Mouse (Mus musculus) hindbrain, embryonic 16.5 days (tissue): Measurements from ENCODE around the gene Lat2. TPM values are rescaled to one million over a fixed set of nuclear protein-coding genes. Genes with fewer than 3 reads are reported as not detected.
A peak's percentile ranks its signal among the peaks of the same experiment; 100 is the strongest.

Source experiments
- ATAC-seq: fragments of 200-750 bp; cut with Nextera tagmentation; 2 replicates; pipeline ENCODE4 v1.8.0; 2017; ENCODE audit warnings: moderate TSS enrichment, moderate library complexity
- H3K27ac ChIP-seq: fragments of 300-500 bp; sonication (generic); 2 replicates; pipeline ENCODE4 v1.5.1; 2014; ENCODE audit warnings: low read depth, mild to moderate bottlenecking, control low read depth, low read length, moderate library complexity
- H3K27me3 ChIP-seq: fragments of 300-500 bp; sonication (generic); replicated peaks from 2 replicates; pipeline ENCODE4 v1.6.1; 2014; ENCODE audit warnings: low read length; ENCODE audit not compliant: control insufficient read depth, insufficient read depth
- H3K36me3 ChIP-seq: fragments of 300-500 bp; sonication (generic); 2 replicates; pipeline ENCODE4 v1.6.1; 2014; ENCODE audit warnings: mild to moderate bottlenecking, low read length, moderate library complexity, mixed read lengths; ENCODE audit not compliant: control insufficient read depth, insufficient read depth
- H3K4me1 ChIP-seq: fragments of 300-500 bp; sonication (generic); 2 replicates; pipeline ENCODE4 v1.6.1; 2014; ENCODE audit warnings: low read depth, low read length; ENCODE audit not compliant: control insufficient read depth, insufficient read depth
- H3K4me2 ChIP-seq: fragments of 300-500 bp; sonication (generic); 2 replicates; pipeline ENCODE4 v1.6.1; 2014; ENCODE audit warnings: mild to moderate bottlenecking, low read length, control low read depth, moderate library complexity
- H3K4me3 ChIP-seq: fragments of 300-500 bp; sonication (generic); 2 replicates; pipeline ENCODE4 v1.5.1; 2014; ENCODE audit warnings: mild to moderate bottlenecking, low read length, control low read depth, moderate library complexity
- H3K9ac ChIP-seq: fragments of 300-500 bp; sonication (generic); 2 replicates; pipeline ENCODE4 v1.6.1; 2014; ENCODE audit warnings: low read depth, mild to moderate bottlenecking, control low read depth, low read length, moderate library complexity
- H3K9me3 ChIP-seq: fragments of 300-500 bp; sonication (generic); 2 replicates; pipeline ENCODE4 v1.6.1; 2014; ENCODE audit warnings: mild to moderate bottlenecking, low read length, moderate library complexity; ENCODE audit not compliant: control insufficient read depth
- WGBS: fragments of 180-500 bp; shearing (Covaris S2); extraction: QIAGEN DNeasy Blood & Tissue Kit; methylation state at CpG from one replicate; pipeline ENCODE4 v1.1.7; 2014; 5-methylcytosine and 5-hydroxymethylcytosine counted together
- polyA plus RNA-seq: library from polyadenylated mRNA; unstranded; fragments of >200 nt; fragmentation: Nextera tagmentation; extraction: Ambion mirVana; gene quantifications from 2 replicates; pipeline ENCODE4 v1.2.1, GENCODE M21; 2015

Lat2 gene
- polyA plus RNA-seq, 1 experiment from 2014 or later = 2.1 TPM

- Histone ChIP-seq H3K36me3 (no peaks in the 10 kb centered on the region), H3K27ac (no peak within 1 kb of the TSS), H3K9me3 (no peaks in the 10 kb centered on the region), H3K4me2 (no peak within 1 kb of the TSS), H3K27me3 (no peaks in the 10 kb centered on the region), H3K4me1 (peaks cover 7% of the 10 kb centered on the region), H3K4me3 (no peak within 1 kb of the TSS), H3K9ac (no peak within 1 kb of the TSS)
- ATAC-seq = no peak
- 86% methylated on average over 5 of the region's 5 CpGs for WGBS
Measured at GRCm38 (mm10) chr5:134581146-134581545, 33.7 kb downstream of the Lat2 start, which contains the start of gene Rfc2. Gene Rfc2, plus strand, starts transcription at chr5:134581366.

GRCm38 (mm10) chr5:134579135-134579534, 35.7 kb downstream of the Lat2 start:
- H3K4me3 ChIP-seq = no peak overlapping the region
- no peak overlapping the region for H3K4me2 ChIP-seq
- no peak for ATAC-seq
- H3K27me3 ChIP-seq = no peaks in the 10 kb centered on the region
- H3K4me1 ChIP-seq = peaks cover 7% of the 10 kb centered on the region
- H3K9me3 ChIP-seq = no peaks in the 10 kb centered on the region
- H3K27ac ChIP-seq = no peak overlapping the region
- WGBS = 67% methylated on average over 3 of the region's 3 CpGs
- H3K36me3 ChIP-seq = no peaks in the 10 kb centered on the region
- H3K9ac ChIP-seq = no peak overlapping the region

- Histone ChIP-seq H3K9ac (no peak overlapping the region), H3K36me3 (no peaks in the 10 kb centered on the region), H3K4me2 (no peak overlapping the region), H3K4me3 (no peak overlapping the region), H3K9me3 (no peaks in the 10 kb centered on the region), H3K27me3 (no peaks in the 10 kb centered on the region), H3K27ac (no peak overlapping the region), H3K4me1 (peaks cover 2% of the 10 kb centered on the region)
- ATAC-seq = no peak
- WGBS = 92% methylated on average over 7 of the region's 7 CpGs
Measured at GRCm38 (mm10) chr5:134577534-134577933, 37.3 kb downstream of the Lat2 start.

DNA sequence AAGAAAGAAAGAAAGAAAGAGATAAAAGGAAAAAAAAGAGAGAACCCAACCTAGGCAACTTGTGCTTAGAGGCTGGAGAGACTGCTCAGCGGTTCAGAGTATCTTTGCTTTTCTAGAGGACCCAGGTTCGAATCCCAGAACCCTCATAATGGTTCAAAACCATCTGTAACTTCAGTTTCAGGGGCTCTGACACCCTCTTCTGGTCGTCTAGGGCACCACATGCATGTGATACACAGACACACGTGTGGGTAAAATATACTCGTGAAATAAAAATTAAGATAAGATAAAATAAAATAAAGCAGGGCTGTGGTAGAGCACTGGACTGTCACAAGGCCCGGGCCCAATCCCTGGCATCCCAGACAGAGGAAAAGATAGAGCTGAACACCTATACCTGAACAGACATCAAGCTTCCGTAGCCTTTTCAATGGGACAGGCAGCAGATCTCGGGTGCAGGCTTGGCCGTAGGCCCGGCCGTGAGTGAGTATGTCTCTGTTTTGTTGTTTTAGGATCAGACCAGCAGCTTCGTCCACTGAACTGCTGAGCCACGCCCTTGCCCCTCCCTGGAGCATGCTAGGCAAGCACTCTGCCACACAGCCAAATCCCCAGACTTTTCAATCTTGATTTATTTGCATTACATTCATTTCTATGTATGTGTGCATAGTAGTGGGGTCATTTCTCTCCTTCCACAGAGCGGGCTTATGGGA, 38.2 kb downstream of the Lat2 start:
- 78% methylated on average over 14 of the region's 14 CpGs for WGBS
- no peak for ATAC-seq
- no peaks in the 10 kb centered on the region for H3K9me3 ChIP-seq

DNA sequence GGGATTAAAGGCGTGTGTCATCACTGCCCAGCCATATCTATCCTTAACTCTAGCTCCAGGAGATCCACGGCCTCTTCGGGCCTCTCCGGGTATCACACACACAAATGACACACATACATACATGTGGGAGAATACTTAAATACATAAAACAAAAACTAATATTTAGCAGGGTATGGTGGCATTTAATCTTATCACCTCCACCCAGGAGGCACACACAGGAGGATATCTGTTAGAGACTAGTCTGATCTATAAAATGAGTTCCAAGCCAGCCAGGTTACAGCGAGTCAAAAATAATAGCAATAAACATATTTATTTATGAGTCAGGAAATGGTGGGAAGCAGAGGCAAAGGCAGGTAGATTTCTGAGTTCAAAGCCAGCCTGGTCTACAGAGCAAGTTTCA, 39.0 kb downstream of the Lat2 start:
- H3K9ac ChIP-seq = no peak overlapping the region
- WGBS = 93% methylated on average over 5 of the region's 5 CpGs
- peaks cover 7% of the 10 kb centered on the region for H3K4me1 ChIP-seq
- H3K27ac ChIP-seq = no peak overlapping the region
- H3K36me3 ChIP-seq = no peaks in the 10 kb centered on the region
- H3K9me3 ChIP-seq = no peaks in the 10 kb centered on the region
- H3K27me3 ChIP-seq = no peaks in the 10 kb centered on the region
- no peak overlapping the region for H3K4me2 ChIP-seq
- no peak for ATAC-seq
- no peak overlapping the region for H3K4me3 ChIP-seq

More for the DNA sequence above, 38.2 kb downstream of the Lat2 start:
- Histone ChIP-seq H3K4me3 (no peak overlapping the region), H3K27ac (no peak overlapping the region), H3K27me3 (no peaks in the 10 kb centered on the region), H3K9ac (no peak overlapping the region), H3K4me2 (no peak overlapping the region), H3K36me3 (no peaks in the 10 kb centered on the region), H3K4me1 (peaks cover 7% of the 10 kb centered on the region)

- 39% methylated on average over 10 of the region's 10 CpGs for WGBS
- Histone ChIP-seq H3K27me3 (no peaks in the 10 kb centered on the region), H3K4me2 (peak overlapping the region; percentile 97), H3K4me1 (peaks cover 7% of the 10 kb centered on the region), H3K36me3 (no peaks in the 10 kb centered on the region), H3K9me3 (no peaks in the 10 kb centered on the region), H3K4me3 (peak overlapping the region; percentile 60), H3K9ac (peak overlapping the region; percentile 70), H3K27ac (no peak overlapping the region)
- ATAC-seq = peak; percentile 57
Measured at GRCm38 (mm10) chr5:134572508-134573214, 42.2 kb downstream of the Lat2 start.

DNA sequence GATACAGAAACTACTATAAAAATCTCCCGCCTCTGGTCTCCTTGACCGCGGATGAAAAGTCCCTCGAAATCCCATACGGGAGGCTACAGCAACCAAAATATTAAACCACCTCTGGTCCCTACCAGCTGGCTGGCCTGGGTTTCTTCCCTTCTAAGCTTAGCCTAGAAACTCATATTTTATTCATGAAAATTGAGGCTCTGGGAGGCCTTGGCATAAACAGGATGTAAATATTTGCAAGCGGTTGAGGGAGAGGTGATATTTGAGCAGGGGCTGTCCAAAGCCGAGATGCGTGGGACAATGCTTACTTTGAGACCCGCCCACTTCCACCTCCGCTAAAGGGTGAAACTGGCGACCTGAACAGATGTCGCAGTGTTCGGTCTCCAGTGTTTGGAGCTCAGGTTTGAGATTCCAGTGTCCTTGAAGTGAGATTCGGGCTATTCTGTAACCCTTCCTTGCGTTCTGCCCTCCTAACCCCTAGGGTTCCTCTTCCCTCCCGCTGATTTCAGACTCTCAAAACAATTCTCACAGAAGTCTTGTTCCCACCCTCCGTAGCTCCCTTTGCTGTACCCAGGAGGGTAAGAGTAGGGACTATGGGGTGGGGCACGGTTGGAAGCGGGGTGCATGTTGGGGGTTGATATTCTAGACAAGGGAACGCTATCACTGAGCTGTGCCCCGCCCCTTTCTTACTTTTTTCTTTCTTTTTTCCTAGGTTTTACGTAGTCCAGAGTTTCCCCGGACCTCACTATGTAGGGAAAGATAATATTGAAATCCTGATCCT, 42.9 kb downstream of the Lat2 start:
- 2% methylated on average over 23 of the region's 23 CpGs for WGBS
- H3K36me3 ChIP-seq = no peaks in the 10 kb centered on the region
- peak overlapping the region; percentile 80 for H3K27ac ChIP-seq
- no peaks in the 10 kb centered on the region for H3K27me3 ChIP-seq
- peak overlapping the region; percentile 70 for H3K9ac ChIP-seq
- H3K9me3 ChIP-seq = no peaks in the 10 kb centered on the region
- peak overlapping the region; percentile 60 for H3K4me3 ChIP-seq
- H3K4me1 ChIP-seq = peaks cover 7% of the 10 kb centered on the region
- H3K4me2 ChIP-seq = peak overlapping the region; percentile 97
- peak; percentile 85 for ATAC-seq

DNA sequence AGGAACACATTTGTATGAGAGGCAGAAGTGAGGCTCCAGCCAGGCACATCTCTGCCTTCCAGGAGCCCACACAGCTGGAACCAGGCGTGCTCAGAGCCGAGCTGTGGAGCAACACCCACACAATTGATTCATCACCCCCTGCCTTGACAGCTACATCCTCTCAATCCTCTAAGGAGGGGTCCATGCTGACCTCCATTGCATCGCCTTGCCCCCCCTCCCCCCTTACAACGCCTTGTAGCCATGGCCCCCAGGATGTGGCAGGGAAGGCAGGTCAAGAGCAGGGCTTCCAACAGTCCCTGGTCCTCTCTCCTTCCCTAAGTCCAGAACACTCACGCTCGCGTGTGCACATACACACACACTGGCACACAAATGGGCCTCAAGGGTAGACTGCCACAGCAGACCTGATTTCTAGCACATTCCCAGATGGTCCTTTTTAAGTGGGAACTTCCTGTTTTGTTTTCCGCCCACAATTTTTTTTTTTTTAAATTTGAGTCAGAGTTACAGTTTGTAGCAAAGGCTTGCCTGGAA, 45.8 kb downstream of the Lat2 start:
- H3K27ac ChIP-seq = no peak overlapping the region
- no peak overlapping the region for H3K4me2 ChIP-seq
- H3K9ac ChIP-seq = no peak overlapping the region
- peaks cover 7% of the 10 kb centered on the region for H3K4me1 ChIP-seq
- no peak for ATAC-seq
- no peak overlapping the region for H3K4me3 ChIP-seq
- no peaks in the 10 kb centered on the region for H3K9me3 ChIP-seq
- H3K27me3 ChIP-seq = no peaks in the 10 kb centered on the region
- 66% methylated on average over 8 of the region's 8 CpGs for WGBS
- H3K36me3 ChIP-seq = no peaks in the 10 kb centered on the region

- Histone ChIP-seq H3K27me3 (no peaks in the 10 kb centered on the region), H3K36me3 (no peaks in the 10 kb centered on the region), H3K4me2 (no peak overlapping the region), H3K9me3 (no peaks in the 10 kb centered on the region), H3K4me3 (no peak overlapping the region), H3K4me1 (peaks cover 7% of the 10 kb centered on the region), H3K9ac (no peak overlapping the region), H3K27ac (no peak overlapping the region)
- 66% methylated on average over 3 of the region's 3 CpGs for WGBS
- ATAC-seq = no peak
Measured at GRCm38 (mm10) chr5:134568030-134568429, 46.8 kb downstream of the Lat2 start.
